Mouse (Mus musculus) liver, postnatal 0 days (tissue): ENCODE results near the gene Pklr.

ENCODE experiments used
- CTCF ChIP-seq: sonication (generic); IDR thresholded peaks from 2 replicates; pipeline ENCODE4 v1.5.1; 2016; ENCODE audit warnings: antibody characterized with exemption, low read depth
- EP300 ChIP-seq: IDR thresholded peaks from 2 replicates; pipeline ENCODE4 v1.6.1; 2016; ENCODE audit warnings: antibody characterized with exemption, low read depth, mild to moderate bottlenecking

GRCm38 (mm10) chr3:89158651-89159050 lies 22.7 kb downstream of the Pklr start:
- TF ChIP-seq CTCF: no peak
- TF ChIP-seq EP300: no peak
